Mouse (Mus musculus): ENCODE data around the gene Gsta3.

GRCm38 (mm10) chr1:21280306-21280705 lies 39.9 kb downstream of the Gsta3 start:
- TF ChIP-seq CTCF (IDR thresholded peaks at IDR 0.05; ENCODE audit: low read depth, low read length) (no peak), POLR2A (IDR thresholded peaks at IDR 0.05; ENCODE audit: borderline replicate concordance, low read depth, low read length) (no peak)
